Mouse (Mus musculus) ES-Bruce4 (cell line): ENCODE measurements around the gene Rtl1. TPM values are rescaled to one million over a fixed set of nuclear protein-coding genes. Genes with fewer than 3 reads are reported as not detected.

Experiments
- H3K27ac ChIP-seq: 2 replicates; pipeline ENCODE4 v1.5.1; 2012; ENCODE audit warnings: low read length, inconsistent platforms; ENCODE audit not compliant: insufficient read depth
- H3K27me3 ChIP-seq: 2 replicates; pipeline ENCODE4 v1.6.1; 2012; ENCODE audit warnings: mild to moderate bottlenecking, low read length, inconsistent platforms; ENCODE audit not compliant: control insufficient read depth, poor library complexity, insufficient read depth, severe bottlenecking
- H3K36me3 ChIP-seq: 2 replicates; pipeline ENCODE4 v1.6.1; 2012; ENCODE audit warnings: inconsistent platforms, mild to moderate bottlenecking, low read length, moderate library complexity; ENCODE audit not compliant: control insufficient read depth, poor library complexity, insufficient read depth, severe bottlenecking
- H3K4me1 ChIP-seq: one replicate; pipeline ENCODE4 v1.8.1; 2011; ENCODE audit warnings: low read length; ENCODE audit not compliant: control insufficient read depth, insufficient read depth
- H3K4me3 ChIP-seq: 2 replicates; pipeline ENCODE4 v1.5.1; 2011; ENCODE audit warnings: low read depth, mild to moderate bottlenecking, low read length
- H3K9ac ChIP-seq: 2 replicates; pipeline ENCODE4 v1.6.1; 2012; ENCODE audit warnings: low read depth, mild to moderate bottlenecking, inconsistent platforms; ENCODE audit not compliant: poor library complexity, severe bottlenecking
- H3K9me3 ChIP-seq: replicated peaks from 2 replicates; pipeline ENCODE4 v1.6.1; 2012; ENCODE audit warnings: mild to moderate bottlenecking, low read length, inconsistent platforms; ENCODE audit not compliant: control insufficient read depth, poor library complexity, insufficient read depth, severe bottlenecking
- CTCF ChIP-seq: IDR thresholded peaks from one replicate; pipeline ENCODE4 v1.8.1; 2011; ENCODE audit warnings: low read depth, low read length
- EP300 ChIP-seq: IDR thresholded peaks from 2 replicates; pipeline ENCODE4 v1.6.1; 2011; ENCODE audit warnings: low read depth, low read length; ENCODE audit not compliant: insufficient read depth
- POLR2A ChIP-seq: IDR thresholded peaks from one replicate; pipeline ENCODE4 v1.8.1; 2011; ENCODE audit warnings: low read length; ENCODE audit not compliant: insufficient read depth
- polyA plus RNA-seq: library from polyadenylated mRNA; stranded (reverse); fragments of >200 nt; gene quantifications from 2 replicates; pipeline ENCODE4 v1.2.4, GENCODE M21; 2011; ENCODE audit warnings: low read depth; ENCODE audit not compliant: missing spikeins, insufficient read depth, insufficient read length

Gene Rtl1
- polyA plus RNA-seq, 1 experiment, result not detected

GRCm38 (mm10) chr12:109558226-109558824 lies 41.8 kb downstream of the Rtl1 start:
- Histone ChIP-seq H3K4me3 (no peak overlapping the region), H3K27ac (no peak overlapping the region), H3K27me3 (no peaks in the 10 kb centered on the region), H3K4me1 (no peaks in the 10 kb centered on the region), H3K9ac (no peak overlapping the region), H3K36me3 (no peaks in the 10 kb centered on the region), H3K9me3 (no peaks in the 10 kb centered on the region)
- TF ChIP-seq EP300, result no peak
- TF ChIP-seq CTCF, result no peak
- TF ChIP-seq POLR2A, result no peak

- Histone ChIP-seq H3K4me1 (no peaks in the 10 kb centered on the region), H3K27me3 (no peaks in the 10 kb centered on the region), H3K36me3 (no peaks in the 10 kb centered on the region), H3K9ac (no peak overlapping the region), H3K4me3 (no peak overlapping the region), H3K9me3 (no peaks in the 10 kb centered on the region), H3K27ac (no peak overlapping the region)
- TF ChIP-seq CTCF, result no peak
- TF ChIP-seq POLR2A, result no peak
- TF ChIP-seq EP300, result no peak
Measured at GRCm38 (mm10) chr12:109555837-109556409, 44.2 kb downstream of the Rtl1 start.

DNA sequence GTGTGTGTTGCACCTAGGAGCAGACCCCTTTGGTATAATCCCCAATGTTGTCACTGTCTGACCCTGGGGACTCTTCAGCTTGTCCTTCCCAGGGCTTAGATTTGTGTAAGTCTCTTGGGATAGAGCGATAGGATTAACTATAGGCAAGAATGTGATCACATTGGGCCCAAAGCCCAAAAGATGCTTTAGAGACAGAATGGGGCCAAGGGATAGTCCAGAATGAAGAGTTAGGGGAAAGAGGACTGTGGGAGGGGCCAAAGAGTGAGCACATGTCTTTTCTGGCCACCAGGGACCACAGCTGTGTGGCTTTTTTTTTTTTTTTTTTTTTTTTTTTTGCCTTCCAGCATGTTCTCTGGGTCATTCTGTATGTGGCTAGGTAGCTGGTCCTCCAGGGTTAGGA lies 46.6 kb downstream of the Rtl1 start:
- Histone ChIP-seq H3K27me3 (no peaks in the 10 kb centered on the region), H3K4me3 (no peak overlapping the region), H3K9me3 (no peaks in the 10 kb centered on the region), H3K4me1 (no peaks in the 10 kb centered on the region), H3K27ac (no peak overlapping the region), H3K36me3 (no peaks in the 10 kb centered on the region), H3K9ac (no peak overlapping the region)
- no peak for TF ChIP-seq CTCF
- TF ChIP-seq EP300, result no peak
- no peak for TF ChIP-seq POLR2A

GRCm38 (mm10) chr12:109552754-109553525 lies 47.2 kb downstream of the Rtl1 start:
- Histone ChIP-seq H3K27ac (no peak overlapping the region), H3K27me3 (no peaks in the 10 kb centered on the region), H3K36me3 (no peaks in the 10 kb centered on the region), H3K4me3 (no peak overlapping the region), H3K9ac (no peak overlapping the region), H3K4me1 (no peaks in the 10 kb centered on the region), H3K9me3 (no peaks in the 10 kb centered on the region)
- TF ChIP-seq EP300 (no peak), CTCF (no peak), POLR2A (no peak)

DNA sequence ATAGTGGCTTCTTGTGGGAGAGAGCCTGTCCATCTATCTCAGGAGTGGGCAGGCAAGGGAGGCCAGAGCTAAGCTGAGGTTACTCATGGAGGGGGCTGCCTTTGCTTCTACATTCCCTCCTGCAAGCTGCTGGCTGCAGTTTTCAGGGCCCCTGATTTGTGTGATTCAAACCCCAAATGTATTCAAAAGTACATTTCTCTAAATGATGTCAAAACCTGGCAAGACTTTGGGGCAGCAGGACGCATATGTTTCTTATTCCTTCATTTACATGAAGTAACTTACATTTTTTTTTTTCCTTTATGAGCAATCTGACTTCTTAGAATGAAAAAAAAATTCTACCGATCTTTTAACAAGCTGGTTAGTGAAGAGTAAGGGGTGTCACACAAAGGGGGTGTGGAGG lies 48.4 kb downstream of the Rtl1 start:
- TF ChIP-seq POLR2A, result no peak
- TF ChIP-seq EP300, result no peak
- TF ChIP-seq CTCF, result no peak
- Histone ChIP-seq H3K9me3 (no peaks in the 10 kb centered on the region), H3K36me3 (no peaks in the 10 kb centered on the region), H3K4me1 (no peaks in the 10 kb centered on the region), H3K27me3 (no peaks in the 10 kb centered on the region), H3K27ac (no peak overlapping the region), H3K9ac (no peak overlapping the region), H3K4me3 (no peak overlapping the region)

GRCm38 (mm10) chr12:109547085-109547484 lies 53.0 kb downstream of the Rtl1 start:
- Histone ChIP-seq H3K27me3 (no peaks in the 10 kb centered on the region), H3K4me1 (no peaks in the 10 kb centered on the region), H3K9me3 (0 out of 2 replicates have a peak, but pooled peaks cover 2% of the 10 kb centered on the region), H3K36me3 (no peaks in the 10 kb centered on the region), H3K9ac (no peak overlapping the region), H3K27ac (no peak overlapping the region), H3K4me3 (no peak overlapping the region)
- TF ChIP-seq EP300, result no peak
